Mouse (Mus musculus) frontal cortex, postnatal 14 days (tissue): Measurements from ENCODE around the gene Brsk1.

Experiments
- DNase-seq, 2 experiments: peaks; one replicate each; pipeline ENCODE4 v3.0.0; 2022; ENCODE audit warnings: low spot score in 2 of 2

Gene Brsk1

GRCm38 (mm10) chr7:4739544-4740275 is 49.3 kb downstream of the Brsk1 start, which contains the start of gene Kmt5c:
Gene Kmt5c, plus strand, starts transcription at chr7:4740115.
- DNase-seq: peak; percentile 97 to 99

GRCm38 (mm10) chr7:4740309-4740727 is 49.9 kb downstream of the Brsk1 start:
- DNase-seq: no peak

GRCm38 (mm10) chr7:4741151-4741550 is 50.7 kb downstream of the Brsk1 start:
- DNase-seq: peak in 1 of 2 experiments; percentile 23

GRCm38 (mm10) chr7:4741672-4742481 is 51.5 kb downstream of the Brsk1 start:
- no peak for DNase-seq

- DNase-seq: no peak
These were observed 52.0 kb downstream of the Brsk1 start for GRCm38 (mm10) chr7:4742482-4742819.

- DNase-seq: no peak
These were observed 53.0 kb downstream of the Brsk1 start for GRCm38 (mm10) chr7:4743354-4743753.

- no peak for DNase-seq
These were observed 54.5 kb downstream of the Brsk1 start for GRCm38 (mm10) chr7:4744886-4745285.

GRCm38 (mm10) chr7:4746326-4746980 is 56.0 kb downstream of the Brsk1 start:
- no peak for DNase-seq

GRCm38 (mm10) chr7:4747156-4747899 is 56.9 kb downstream of the Brsk1 start:
- DNase-seq: no peak

GRCm38 (mm10) chr7:4748321-4748720 is 57.9 kb downstream of the Brsk1 start:
- DNase-seq: no peak

GRCm38 (mm10) chr7:4749169-4749568 is 58.8 kb downstream of the Brsk1 start:
- no peak for DNase-seq

- DNase-seq: no peak
These were observed 61.8 kb downstream of the Brsk1 start for GRCm38 (mm10) chr7:4751971-4752820.

GRCm38 (mm10) chr7:4752821-4753570 is 62.6 kb downstream of the Brsk1 start, which contains the start of gene Cox6b2:
Gene Cox6b2, minus strand, starts transcription at chr7:4753094.
- peak; percentile 58 to 73 for DNase-seq

GRCm38 (mm10) chr7:4759670-4760069 is 69.3 kb downstream of the Brsk1 start:
- no peak for DNase-seq

GRCm38 (mm10) chr7:4764946-4765710 is 74.7 kb downstream of the Brsk1 start:
- no peak for DNase-seq
